Mouse (Mus musculus) layer of hippocampus, postnatal 36 days (tissue): ENCODE data around the gene Tst. TPM values are rescaled to one million over a fixed set of nuclear protein-coding genes. Genes with fewer than 3 reads are reported as not detected.

Experiments used
- DNase-seq, 2 experiments: peaks; one replicate each; pipeline ENCODE4 v3.0.0; 2022
- total RNA-seq, 2 experiments: library from RNA; stranded (reverse); gene quantifications; 2 replicates each; pipeline ENCODE4 v1.2.3; 2021

The Tst gene
- total RNA-seq, 2 experiments from 2014 or later, result 37.7 to 40.9 TPM

DNA sequence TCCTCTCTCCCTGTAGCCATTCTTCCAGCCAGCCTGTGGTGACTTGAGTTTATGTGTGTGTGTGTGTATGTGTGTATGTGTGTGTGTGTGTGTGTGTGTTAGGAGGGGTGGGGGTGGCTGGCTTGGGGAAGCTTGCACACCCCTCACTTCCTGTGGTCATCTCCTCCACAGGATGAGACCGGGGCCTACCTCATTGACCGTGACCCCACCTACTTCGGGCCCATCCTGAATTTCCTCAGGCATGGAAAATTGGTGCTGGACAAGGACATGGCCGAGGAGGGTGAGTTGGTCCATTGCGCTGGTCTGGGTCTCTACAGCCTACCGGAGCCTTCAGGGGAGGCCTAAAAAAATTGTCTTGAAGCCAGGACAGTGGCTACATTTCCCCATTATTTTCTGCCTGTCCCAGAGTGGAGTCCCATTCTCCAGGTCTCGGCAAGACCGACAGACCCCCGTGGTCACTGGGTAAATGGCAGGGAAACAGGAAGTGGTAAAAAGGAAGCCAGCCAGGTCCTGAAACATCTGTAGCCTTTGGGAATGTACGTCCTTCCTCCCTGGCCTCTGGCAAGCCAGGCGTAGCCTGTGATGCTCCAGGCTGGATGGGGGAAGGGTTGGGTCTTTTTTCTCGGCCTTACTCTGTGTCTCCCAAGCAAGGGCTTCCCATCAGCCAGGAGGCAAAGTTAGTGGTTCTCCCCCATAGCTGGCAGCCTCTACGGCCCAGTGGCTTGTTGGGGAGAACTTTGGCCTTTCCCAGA lies 24.3 kb upstream of the Tst start:
- DNase-seq, result no peak

DNA sequence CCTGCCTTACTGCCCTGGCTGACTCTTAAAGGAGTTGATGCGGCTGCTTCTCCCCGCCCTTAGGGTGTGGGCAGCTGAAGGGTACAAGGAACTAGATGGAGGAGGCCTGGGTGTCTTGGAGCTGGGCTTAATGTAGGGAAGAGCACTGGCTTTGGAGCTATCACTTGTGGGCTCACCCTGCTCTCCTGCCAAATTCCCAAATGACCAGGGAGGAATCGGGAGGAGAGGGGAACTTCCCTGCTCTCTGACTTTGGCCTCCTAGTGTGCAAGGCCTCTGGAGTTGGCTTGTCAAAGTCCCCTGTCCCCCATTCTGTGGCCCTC lies 23.4 kb upstream of the Tst start:
- no peak for DNase-seq

DNA sequence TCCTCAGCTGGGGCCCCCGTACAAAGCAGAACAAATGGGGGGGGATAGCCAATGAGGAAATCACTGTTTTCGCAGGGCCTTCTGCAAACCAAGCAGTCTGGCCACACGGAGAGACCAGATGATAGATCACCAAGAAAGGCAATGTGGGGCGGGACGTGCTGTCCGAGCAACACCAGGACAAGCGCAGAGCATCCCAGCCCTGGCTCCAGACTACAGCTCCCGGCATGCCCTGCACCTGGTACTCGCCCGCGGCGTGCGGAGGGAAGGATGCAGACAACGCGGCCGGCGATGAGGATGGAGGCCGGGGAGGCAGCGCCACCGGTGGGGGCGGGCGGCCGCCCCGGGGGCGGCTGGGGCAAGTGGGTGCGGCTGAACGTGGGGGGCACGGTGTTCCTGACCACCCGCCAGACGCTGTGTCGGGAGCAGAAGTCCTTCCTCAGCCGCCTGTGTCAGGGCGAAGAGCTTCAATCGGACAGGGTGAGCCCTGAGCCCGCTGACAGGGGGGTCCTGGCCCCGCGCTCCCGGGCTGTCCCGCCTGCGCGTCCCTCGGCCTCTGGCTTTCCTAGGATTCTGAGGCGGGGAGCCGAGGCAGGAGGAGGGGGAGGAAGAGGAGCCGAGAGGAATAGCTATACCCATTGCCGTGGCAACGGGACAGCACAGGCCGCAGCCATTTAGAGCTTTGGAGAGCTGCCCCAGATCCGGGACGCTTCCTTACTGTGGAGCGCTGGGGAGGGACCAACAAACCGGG lies 22.9 kb upstream of the Tst start, which contains the start of gene Kctd17:
Gene Kctd17, plus strand, starts transcription at position 174 of the 748 bp plus-strand sequence.
- peak; percentile 82 to 85 for DNase-seq

DNA sequence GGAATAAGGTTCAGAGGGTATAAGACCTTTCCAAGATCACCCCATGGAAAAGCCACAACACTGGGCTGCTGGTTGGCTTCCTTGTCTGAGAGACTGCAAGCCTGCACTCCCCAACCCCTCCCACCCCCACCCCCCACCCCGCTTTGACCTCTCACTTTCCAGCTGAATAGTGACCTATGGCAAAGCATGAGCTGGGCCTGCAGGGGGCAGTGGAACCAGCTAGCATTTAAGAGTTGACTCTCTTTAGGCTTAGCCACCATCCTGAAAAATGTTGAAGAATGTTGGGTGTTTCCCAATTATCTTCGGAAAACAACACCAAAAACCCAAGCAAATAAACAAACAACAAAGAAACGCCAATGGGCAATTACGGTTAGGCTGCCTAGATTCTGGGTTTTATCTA lies 19.5 kb upstream of the Tst start:
- no peak for DNase-seq

DNA sequence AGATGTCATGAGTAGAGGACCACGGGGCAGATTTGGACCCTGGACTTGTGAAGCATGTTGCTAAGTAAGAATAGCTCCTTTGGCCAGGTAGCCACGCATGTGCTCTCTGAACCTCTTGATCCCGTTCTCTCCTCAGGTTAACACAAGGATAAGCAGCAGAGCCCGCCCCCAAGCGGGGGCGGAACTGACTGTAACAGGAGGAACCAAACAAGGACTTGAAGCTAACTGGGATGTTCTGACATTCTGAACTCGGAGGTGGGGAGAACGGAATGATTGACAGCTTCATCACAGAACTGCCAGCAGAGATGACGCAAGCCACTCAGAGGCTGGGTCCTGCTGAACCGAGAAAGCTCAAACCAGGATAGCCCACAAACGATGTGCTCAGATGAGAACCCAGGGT lies 18.8 kb upstream of the Tst start:
- no peak for DNase-seq

DNA sequence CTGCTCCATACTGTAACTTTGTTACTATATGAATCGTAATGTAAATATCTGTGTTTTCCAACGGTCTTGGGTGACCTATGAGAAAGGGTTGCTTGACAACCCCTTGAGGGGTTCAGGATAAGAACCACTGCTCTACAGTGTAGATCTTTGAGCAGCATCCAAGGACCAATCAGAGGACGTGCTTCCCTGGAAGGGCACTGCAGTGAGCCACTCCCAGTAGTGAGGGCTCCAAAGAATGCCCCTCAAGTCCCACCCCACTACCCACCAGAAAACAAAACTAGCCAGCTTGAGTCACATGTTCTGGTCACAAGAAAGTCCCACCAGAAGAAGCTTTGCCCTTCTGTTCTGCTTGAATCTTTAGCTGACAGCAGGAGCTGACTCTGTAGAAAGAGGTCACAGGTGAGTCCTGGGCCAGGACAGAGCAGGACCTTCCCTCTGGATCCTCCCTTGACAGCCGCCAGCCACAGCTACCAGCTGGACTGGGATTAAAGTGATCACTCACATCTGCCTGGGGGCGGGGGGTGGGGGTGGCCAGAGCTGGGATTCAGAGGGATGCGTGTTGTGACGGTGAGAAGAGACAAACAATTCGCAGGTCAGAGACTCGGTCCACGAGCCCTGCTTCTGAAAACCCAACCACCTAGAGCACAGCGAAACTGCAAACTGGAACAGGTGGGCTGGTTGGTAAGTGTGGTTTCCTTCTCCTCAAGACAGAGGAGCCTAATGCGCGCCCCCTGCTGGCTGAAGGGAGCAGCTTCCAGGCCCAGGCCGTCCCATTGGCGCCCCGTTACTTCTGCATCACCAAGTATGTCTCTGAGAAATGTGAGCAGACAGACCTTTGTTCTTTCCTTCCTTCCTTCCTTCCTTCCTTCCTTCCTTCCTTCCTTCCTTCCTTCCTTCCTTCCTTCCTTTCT lies 16.6 kb upstream of the Tst start:
- peak; percentile 76 to 80 for DNase-seq

DNA sequence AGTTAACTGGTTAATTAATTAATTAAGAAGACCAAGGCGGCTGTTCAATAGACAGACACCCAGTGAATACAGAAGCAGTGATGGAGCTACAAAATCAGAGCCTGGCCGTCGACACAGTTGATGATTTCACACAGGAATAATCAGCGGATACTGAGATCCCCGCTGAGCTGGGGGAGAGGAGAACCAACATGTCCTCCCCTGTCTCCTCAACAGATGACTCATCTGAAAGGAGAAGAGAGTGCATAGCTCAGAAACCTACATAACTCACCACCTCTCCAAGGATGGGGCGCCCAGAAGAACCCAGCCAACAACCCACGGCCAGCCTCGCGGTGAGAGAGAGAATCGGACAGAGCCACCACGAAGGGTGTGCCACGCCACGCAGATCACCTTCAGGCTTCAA lies 14.7 kb upstream of the Tst start:
- no peak for DNase-seq

DNA sequence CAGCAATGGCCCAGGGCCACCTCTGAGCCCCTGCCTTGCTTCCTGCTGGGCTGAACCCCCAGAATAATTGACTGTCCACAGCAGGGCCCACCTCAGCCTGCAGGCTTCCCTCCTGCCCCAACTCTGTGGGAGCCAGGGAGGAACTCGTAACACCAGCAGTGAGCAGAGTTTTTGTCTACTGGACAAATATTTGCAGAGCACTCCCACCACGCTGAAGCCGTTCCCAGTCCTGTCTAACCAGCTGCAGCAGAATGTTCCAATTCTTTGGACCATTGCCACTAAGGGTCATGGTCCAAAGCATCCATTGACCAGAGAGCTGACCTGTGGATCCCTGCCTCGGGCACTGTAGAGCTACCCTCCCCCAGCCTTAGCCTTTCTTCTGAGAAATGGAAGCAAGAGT lies 11.2 kb upstream of the Tst start:
- DNase-seq, result no peak

DNA sequence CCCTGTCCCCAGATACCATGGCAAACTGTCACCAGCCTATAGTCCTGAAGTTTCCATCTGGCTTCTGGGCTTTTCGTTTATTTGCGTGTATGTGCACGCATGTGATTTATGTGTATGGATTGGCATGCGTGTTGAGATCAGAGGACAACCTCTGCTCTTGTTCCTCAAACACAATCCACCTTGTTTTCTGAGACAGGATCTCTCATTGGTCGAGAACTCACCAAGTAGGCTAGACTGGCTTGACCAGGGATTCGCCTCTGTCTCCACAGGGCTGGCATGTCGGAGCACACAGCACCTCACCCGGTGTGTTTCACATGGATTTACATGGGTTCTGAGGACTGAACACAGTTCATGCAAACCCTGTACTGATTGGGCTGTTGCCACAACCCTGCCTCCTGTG lies 8.4 kb upstream of the Tst start:
- no peak for DNase-seq

DNA sequence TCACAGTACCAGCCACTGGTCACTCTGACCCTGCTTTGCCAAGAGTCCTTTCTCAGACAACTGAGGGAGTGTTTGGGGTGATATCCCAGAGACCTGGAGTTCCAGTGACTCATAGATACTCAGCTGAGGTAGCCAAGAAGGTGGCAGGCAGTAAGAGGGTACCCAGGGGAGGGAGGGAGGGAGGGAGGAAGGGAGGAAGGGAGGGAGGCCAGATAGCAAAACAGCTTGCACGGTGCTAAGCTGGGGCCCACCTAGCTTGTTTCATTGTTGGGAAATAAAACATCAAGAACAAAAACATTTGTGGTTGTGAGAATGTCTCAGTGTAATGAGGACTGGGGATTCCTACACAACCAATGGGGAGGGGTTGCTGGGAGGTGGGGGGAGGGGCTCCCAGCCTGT lies 8.0 kb upstream of the Tst start:
- no peak for DNase-seq

DNA sequence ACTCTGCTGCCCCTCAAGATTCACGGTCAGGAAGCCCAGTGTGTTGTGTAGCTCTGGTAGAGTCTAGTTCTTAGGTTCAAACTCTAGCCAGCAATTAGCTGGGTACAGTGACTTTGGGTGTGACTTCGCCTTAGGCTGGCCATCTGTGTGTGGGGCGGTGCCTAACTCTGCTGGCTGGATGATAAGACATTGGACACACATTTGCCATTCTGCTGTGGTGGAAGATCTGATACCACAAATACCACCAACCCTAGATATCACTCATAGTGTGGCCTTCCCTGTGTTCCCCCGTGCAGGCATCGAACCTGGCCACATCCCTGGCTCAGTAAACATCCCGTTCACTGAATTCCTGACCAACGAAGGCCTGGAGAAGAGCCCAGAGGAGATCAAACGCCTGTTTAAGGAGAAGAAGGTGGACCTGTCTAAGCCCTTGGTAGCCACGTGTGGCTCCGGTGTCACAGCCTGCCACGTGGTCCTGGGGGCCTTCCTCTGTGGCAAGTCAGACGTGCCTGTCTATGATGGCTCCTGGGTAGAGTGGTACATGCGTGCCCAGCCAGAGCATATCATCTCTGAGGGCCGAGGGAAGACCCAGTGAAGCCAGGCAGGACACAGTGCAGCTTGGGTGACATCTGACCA lies 7.5 kb upstream of the Tst start:
- DNase-seq, result no peak

DNA sequence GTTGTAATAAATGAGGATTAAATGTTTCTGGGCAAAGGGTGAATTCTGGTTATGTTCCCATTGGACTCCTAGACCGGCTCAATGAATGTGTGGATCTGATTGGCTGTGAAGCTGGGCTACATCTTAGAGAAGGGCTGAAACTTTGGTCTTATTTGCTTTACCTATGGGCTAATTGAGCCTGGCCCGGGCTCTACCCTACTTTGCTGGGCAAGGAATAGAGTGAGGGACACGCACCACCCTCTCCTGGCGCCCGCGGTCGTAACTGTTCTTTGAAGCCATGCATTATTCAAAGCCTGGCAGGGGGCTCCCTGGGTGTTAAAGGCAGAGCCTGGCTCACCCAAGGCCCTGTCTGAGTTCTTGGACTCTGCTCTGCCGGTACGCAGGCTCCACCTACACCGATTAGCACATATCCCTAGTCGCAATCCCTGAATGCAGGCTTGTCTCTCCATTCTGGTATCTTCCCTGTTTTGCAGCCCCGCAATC lies 3.9 kb upstream of the Tst start:
- DNase-seq, result no peak

DNA sequence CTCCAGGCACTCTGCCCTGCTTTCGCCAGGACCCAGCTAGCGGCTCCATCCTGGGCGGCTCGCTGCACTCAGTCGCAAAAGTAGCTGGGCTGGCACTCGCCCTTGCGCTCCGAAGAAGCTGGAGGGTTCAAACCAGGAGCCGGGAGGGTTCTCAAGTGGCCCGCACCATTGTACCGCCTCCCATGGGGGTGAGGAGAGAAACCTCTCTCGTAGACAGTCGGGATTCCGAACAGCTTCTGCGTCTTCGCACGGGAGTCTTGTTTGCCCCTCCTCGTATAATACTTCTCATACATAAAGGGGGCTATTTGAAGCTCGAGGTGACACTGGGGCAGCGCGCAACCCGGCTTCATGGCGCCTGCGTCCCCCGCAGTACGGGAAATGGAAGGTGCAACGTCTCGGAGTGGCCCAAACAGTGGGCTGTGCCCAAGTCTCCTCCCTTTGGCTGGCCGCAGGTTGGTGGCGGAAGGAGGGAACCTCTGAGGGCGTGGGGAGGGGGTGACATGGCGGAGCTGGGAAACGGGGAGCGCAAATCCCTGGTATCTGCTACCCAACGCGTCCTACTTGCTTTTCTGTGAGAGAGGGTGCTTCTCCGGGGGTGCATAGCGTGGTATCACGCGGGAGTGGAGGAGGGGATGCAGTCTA lies 707 bp upstream of the Tst start, which contains the start of gene Mpst:
Gene Mpst, plus strand, starts transcription at position 124 of the 642 bp plus-strand sequence.
- peak; percentile 90 to 93 for DNase-seq

DNA sequence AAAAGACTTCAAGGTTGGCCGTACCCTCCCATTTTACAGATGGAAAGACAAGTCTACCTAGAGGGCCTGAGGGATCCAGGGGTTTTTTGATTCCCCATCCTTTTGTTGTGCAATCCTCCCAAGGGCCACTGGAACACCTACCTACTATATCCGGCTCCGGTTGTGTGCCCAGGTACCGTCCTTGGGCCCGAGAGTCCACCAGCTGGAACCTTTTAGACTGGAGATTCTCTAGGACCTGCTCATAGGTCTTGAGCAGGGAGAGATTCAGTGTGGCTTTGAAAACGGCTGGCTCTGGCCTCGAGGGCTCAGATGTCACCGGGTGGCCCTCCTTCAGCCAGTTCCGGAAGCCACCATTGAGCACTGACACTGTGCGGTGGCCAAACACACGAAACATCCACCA lies 609 bp downstream of the Tst start:
- no peak for DNase-seq

DNA sequence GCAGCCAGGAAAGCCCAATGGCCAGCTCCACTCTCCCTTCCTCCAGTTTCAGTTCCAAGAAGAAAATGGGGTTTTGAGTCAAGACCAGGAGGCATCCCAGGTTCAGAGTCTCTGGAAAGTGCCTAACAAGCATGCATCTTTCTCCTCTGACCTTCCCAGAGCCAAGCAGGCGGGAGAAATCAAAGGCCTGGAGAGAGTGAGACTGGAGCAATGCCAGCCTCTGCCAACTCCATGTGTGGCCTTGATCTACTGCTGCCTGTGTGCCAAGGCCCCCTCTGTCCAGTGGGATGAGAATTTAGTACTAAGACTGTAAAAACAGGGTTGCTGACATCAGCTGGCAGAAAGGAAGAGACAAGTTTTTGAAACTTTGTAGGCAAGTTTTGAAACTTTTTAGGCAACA lies 1.8 kb downstream of the Tst start:
- DNase-seq, result peak in 1 of 2 experiments; percentile 45

DNA sequence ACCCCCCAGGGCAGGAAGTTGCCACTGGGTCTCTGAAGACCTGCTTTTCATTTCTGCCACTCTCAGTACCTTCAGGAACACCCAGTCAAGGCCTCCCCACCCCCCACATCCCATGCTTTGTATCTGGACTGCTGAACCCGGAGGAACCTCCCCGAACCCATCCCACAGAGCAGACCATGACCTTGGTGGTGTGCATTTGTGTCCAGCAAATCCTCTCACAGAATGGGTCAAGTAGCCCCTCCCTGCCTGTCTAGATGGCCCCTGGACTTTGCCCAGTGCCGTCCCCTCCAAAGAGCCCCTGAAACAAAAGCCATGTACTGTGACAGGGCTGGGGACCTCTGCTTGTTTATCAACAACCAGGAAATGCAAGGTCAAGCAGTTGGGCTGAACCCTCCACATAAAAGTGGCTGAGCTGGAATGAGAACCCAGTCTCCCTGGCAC lies 2.4 kb downstream of the Tst start:
- DNase-seq, result no peak

DNA sequence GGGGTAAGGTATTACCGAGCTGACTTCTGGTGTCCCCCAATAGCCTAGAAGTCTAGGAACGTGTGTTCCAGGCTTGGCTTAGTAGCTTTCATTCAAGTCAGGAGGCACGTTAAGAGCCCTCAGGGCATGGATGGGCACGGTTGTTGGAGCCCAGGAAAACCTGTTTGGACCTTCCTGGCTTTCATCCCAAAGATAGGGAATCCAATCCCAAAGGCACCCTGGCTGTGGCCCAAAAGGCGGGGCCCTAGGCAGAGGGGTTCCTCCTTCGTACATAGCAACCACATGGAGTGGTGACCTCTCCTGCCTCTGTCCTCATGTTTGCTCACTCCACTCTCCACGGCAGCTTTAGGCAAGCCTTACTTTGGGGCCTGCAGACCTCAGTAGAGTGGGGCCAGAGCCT lies 3.3 kb downstream of the Tst start:
- DNase-seq, result no peak

DNA sequence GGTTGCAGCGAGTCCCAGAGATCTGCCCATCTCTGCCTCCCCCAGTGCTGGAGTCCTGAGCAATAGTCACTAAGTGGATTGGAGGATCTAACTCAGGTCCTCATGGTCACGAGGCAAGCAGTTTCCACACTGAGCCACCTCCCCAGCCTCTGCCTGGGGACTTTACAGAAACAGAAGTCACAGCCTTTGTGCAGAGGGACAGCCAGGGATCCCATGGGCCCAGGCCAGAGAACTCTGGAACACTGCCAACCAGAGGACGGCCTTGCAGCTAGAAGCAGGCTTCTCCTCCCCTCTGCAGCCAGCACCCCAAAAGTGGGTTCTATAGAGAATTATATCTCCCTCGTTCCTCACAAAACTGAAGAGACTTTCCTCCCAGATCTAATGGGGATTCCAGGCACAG lies 3.8 kb downstream of the Tst start:
- peak; percentile 51 for DNase-seq

DNA sequence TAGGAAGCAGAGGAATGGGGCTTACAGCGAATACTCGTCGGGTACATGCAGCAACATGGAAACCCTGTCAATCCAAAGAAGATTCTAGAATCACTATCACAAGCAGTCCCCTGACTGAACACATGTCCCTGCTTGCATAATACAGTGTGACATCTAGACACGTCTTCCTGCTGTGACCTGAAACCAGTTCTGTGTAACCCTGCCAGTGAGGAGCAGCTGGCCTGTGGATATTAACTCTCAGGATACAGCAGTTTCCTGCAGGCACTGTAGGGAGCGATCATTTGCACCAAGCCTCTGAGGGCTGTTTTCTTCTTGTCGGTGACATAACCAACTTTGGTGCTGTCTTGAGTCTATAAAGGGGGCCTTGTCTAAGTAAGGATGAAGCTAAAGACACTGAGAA lies 4.4 kb downstream of the Tst start:
- no peak for DNase-seq

DNA sequence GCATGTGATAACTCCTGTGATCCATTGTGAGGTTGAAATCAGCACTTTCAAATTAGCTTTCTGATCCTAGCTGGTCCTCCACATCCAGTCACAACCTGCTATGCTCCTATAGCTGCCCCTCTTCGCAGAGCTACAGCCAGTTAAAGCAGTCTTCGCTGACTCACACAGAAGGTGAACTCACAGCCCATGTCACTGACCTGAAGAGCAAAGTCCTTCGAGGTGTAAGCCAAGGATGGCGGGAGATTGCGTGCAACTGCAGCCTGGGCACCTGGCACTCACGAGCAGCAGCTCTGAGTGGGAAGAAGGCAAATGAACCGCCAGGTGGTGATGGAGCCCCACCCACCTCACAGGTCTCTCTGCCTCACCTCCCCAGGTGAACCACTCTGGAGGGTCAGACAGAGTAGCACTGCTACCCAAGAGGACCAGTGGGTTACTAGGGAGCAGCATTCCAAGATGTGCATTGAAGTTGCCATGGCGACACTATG lies 10.2 kb downstream of the Tst start, which contains the start of gene Tex33:
Gene Tex33, minus strand, starts transcription at position 435 of the 485 bp plus-strand sequence.
- no peak for DNase-seq

DNA sequence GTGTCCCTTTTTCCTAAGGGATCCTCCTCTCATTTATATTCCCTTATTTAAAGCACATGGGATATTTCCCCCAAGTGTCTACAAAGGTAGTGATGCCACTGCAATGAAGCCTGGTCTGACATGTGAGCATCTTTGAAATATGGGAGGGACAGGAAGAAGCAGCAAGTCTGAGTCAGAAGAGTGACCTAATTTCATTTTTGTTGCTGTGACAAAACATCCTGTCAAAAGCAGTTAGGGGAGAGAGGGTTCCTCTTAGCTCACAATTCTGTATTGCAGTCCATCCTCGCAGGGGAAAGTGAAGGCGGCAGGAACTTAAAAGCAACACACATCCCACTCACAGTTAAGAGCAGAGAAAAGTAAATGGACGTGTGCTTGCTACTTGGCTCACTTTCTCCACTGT lies 14.9 kb downstream of the Tst start:
- DNase-seq, result no peak

DNA sequence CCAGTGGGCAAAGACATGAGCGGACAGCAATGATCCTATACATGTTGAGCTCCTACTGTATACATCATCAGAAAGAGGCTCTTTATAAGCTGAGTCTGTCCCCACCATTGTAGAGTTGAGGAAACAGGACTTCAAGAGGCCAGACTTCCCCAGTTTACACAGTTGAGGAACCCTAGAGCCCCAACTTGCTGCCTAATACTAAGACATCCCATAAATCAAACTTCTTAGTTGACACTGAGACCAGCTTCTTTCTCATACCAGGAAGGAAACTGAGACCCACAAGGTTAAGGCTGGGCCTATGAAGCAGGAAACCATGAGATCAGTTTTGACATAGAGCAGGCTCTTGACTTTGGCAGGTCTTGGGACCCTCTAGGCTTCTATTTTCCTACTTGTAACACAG lies 20.1 kb downstream of the Tst start:
- no peak for DNase-seq
